Mouse (Mus musculus): Measurements from ENCODE around the gene Zfp287. TPM values are rescaled to one million over a fixed set of nuclear protein-coding genes. Genes with fewer than 3 reads are reported as not detected.

Gene Zfp287
- polyA plus RNA-seq, 1 experiment from 2014 or later = 18.7 TPM

DNA sequence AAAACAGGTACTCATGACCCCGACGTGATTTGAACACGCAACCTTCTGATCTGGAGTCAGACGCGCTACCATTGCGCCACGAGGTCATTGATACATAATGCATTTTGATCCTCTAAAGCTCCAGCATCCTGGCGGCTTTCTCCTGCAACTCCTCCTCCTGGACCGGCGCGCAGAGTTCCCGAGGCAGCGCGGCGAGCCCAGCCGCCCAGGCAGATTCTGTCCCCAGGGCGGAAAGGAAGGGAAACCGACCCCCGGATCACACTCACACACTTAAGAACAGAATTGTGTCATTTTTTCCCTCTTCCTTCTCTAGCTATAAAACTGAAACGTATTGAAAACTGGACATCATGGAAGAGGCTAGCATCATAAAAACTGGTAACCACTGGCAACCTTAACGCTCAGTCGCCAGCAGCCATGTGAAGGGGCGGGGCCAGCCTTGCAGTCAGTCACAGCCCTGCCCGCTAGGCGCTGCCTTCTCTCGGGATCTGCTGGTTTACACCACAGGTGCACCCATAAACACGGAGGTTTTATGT is 14.4 kb upstream of the Zfp287 start:
- Histone ChIP-seq H3K4me2 (peak overlapping the region; percentile 62), H3K9ac (peak overlapping the region; percentile 56; the same call in 1 of the 2 replicates), H3K27ac (replicated peaks) (peak overlapping the region; percentile 9; the same call in 1 of the 2 replicates), H3K4me1 (replicated peaks) (peaks cover 6% of the 10 kb centered on the region; the same call in 1 of the 2 replicates), H3K36me3 (no peaks in the 10 kb centered on the region), H3K9me3 (no peaks in the 10 kb centered on the region), H3K27me3 (peaks cover 9% of the 10 kb centered on the region), H3K4me3 (peak overlapping the region; percentile 39)
- ATAC-seq (ENCODE audit: low read depth) = peak; percentile 85
- 3% methylated on average over 27 of the region's 27 CpGs for WGBS

DNA sequence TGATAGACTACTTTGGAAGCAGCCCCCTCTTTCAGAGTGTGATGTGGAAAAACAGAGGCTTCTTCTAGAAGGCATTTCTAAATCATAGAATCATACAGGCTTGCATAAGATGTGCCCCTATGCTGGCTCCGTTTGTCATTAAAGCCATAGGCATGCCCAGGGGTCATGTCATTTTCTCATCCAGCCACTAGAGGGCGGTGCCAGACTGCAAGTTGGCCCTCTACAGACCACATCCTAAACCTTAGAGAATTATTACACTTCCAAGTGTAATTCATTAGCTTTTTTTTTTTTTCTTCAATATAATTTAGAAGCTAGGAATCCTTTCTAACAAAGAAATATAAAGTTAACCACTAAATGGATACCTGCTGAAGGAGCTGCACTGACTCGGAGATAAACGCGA is 12.4 kb upstream of the Zfp287 start:
- Histone ChIP-seq H3K4me1 (replicated peaks) (peaks cover 6% of the 10 kb centered on the region; the same call in 1 of the 2 replicates), H3K4me3 (no peak overlapping the region), H3K4me2 (no peak overlapping the region), H3K27me3 (peaks cover 9% of the 10 kb centered on the region), H3K36me3 (no peaks in the 10 kb centered on the region), H3K27ac (replicated peaks) (no peak overlapping the region), H3K9me3 (no peaks in the 10 kb centered on the region), H3K9ac (no peak overlapping the region)
- 53% methylated on average over 5 of the region's 5 CpGs for WGBS
- no peak for ATAC-seq (ENCODE audit: low read depth)

DNA sequence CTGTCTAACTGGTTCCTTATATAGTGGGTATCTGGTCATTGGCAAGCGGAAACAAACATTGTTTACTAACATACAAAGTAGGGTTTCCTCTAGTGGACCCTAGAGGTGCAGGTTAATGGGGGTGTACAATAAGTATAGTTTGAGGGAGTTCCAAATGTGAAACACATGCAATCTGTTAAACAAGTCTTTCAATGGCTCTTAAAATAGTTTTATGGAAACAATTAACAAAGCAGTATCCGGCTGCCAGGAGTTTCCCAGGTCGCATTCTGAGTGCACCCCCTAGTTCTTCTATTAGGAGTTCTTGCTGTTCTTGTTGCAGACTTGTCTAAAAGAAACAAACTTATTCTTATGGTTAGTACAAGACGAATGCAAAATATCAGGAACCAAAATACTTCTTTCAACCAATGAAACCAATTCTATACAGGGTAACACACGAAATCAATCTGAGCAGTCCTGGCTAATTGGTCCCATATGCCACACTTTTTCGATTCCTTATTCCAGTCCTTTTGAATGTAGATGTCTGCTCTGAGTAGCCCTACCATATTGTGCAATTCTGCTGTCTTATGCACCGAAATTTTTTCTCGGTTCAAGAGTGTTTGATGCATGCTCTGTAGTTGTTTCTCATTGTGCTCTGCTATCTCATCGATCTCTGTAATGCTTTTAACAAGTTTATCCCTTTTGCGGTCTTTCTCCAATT is 10.7 kb upstream of the Zfp287 start:
- Histone ChIP-seq H3K27me3 (no peaks in the 10 kb centered on the region; the same call in 1 of the 2 replicates), H3K4me1 (replicated peaks) (peaks cover 6% of the 10 kb centered on the region; the same call in 1 of the 2 replicates), H3K36me3 (no peaks in the 10 kb centered on the region), H3K4me3 (no peak overlapping the region), H3K4me2 (no peak overlapping the region), H3K9ac (no peak overlapping the region), H3K9me3 (no peaks in the 10 kb centered on the region), H3K27ac (replicated peaks) (no peak overlapping the region)
- ATAC-seq (ENCODE audit: low read depth) = no peak
- 80% methylated on average over 10 of the region's 10 CpGs for WGBS

DNA sequence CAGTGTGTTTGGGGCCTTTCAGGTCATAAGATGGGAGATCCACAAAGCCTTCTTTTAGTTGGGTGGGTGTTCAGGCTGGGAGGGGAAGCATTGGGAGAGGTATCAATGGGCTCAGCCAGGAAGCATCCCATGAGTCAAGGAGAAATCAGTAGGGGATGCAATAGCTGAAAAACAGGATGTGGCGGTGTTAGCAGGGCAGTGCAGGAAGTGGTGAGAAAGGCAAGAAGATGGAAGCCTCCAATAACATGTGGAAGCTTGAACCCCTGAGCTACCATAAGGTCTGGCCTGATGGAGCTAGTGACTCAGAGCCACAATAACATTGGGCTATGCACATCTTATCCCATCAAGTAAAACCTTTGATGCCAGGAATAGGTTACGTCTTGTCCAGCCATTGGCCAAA is 9.5 kb upstream of the Zfp287 start:
- Histone ChIP-seq H3K4me3 (no peak overlapping the region), H3K4me1 (replicated peaks) (peaks cover 6% of the 10 kb centered on the region; the same call in 1 of the 2 replicates), H3K27me3 (no peaks in the 10 kb centered on the region; the same call in 1 of the 2 replicates), H3K4me2 (no peak overlapping the region), H3K9me3 (no peaks in the 10 kb centered on the region), H3K36me3 (no peaks in the 10 kb centered on the region), H3K9ac (no peak overlapping the region), H3K27ac (replicated peaks) (no peak overlapping the region)
- WGBS = 95% methylated on average over 2 of the region's 2 CpGs
- no peak for ATAC-seq (ENCODE audit: low read depth)

DNA sequence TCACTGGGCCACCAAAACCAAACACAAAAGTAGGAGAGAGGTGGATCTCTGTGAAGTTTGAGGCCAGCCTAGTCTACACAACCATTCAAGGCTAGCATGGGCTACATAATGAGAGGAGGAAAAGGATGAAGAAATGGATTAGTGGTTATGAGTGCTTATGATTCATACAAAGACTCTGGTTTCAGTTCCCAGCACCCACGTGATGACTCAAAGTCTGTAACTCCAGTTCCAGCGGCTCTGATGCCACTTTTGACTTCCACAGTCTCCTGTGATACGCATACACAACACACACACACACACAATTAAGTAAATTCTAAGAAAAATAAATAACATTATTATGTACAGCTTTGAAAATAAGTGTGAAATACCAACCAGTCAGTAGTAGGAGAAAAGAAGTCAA is 960 bp upstream of the Zfp287 start:
- Histone ChIP-seq H3K4me2 (no peak overlapping the region), H3K9ac (no peak overlapping the region), H3K27me3 (no peaks in the 10 kb centered on the region), H3K4me3 (no peak overlapping the region), H3K4me1 (replicated peaks) (peaks cover 23% of the 10 kb centered on the region), H3K27ac (replicated peaks) (no peak overlapping the region), H3K36me3 (peaks cover 15% of the 10 kb centered on the region), H3K9me3 (no peaks in the 10 kb centered on the region)
- 88% methylated on average over 3 of the region's 3 CpGs for WGBS
- no peak for ATAC-seq (ENCODE audit: low read depth)

DNA sequence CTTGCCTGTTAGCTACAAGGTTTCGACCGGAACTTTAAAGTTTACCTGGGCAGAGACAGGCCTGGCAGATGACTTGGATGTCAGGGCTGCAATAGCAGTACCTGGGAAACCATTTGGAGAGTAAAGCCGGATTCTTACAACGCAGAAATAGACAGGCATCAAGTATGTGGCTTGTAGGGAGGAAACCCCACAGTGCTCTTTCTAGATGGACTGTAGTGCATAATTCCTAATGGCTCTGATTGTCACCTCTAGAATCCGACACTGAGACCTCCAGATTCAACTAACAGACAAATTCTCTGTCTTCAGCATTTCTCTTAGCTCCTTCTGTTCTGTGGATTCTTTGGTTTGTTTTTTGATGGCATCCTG is 300 bp upstream of the Zfp287 start:
- ATAC-seq (ENCODE audit: low read depth) = no peak; the same call in 1 of the 2 replicates
- Histone ChIP-seq H3K9ac (peak overlapping the region; percentile 89), H3K27me3 (no peaks in the 10 kb centered on the region), H3K27ac (replicated peaks) (peak overlapping the region; percentile 71), H3K9me3 (no peaks in the 10 kb centered on the region), H3K4me2 (peak overlapping the region; percentile 69), H3K4me1 (replicated peaks) (peaks cover 23% of the 10 kb centered on the region), H3K36me3 (peaks cover 22% of the 10 kb centered on the region), H3K4me3 (peak overlapping the region; percentile 83)
- 12% methylated on average over 5 of the region's 5 CpGs for WGBS

DNA sequence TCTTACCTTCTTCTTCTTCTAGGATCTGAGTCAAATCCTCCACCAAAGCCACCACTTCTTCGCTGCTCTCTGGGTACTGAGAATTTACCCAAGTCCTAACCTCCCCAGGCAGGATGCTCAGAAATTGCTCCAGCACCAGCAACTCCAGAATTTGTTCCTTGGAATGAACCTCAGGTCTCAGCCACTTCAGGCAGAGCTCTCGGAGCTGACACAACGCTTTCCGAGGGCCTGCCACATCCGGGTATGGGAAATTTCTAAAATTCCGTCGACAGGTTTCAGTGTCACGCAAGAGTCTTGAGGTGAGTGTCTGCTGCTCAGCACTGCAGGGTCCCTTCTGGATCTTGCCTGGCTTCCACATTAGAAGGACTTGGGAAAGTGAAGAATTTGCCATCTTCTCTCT is 3.4 kb downstream of the Zfp287 start:
- no peaks in the 10 kb centered on the region for H3K27me3 ChIP-seq
- H3K4me1 ChIP-seq (replicated peaks) = peaks cover 23% of the 10 kb centered on the region
- H3K9ac ChIP-seq = no peak overlapping the region
- ATAC-seq (ENCODE audit: low read depth) = no peak
- H3K9me3 ChIP-seq = no peaks in the 10 kb centered on the region
- H3K4me2 ChIP-seq = no peak overlapping the region
- H3K27ac ChIP-seq (replicated peaks) = no peak overlapping the region
- WGBS = 91% methylated on average over 8 of the region's 8 CpGs
- peaks cover 52% of the 10 kb centered on the region for H3K36me3 ChIP-seq
- no peak overlapping the region for H3K4me3 ChIP-seq

DNA sequence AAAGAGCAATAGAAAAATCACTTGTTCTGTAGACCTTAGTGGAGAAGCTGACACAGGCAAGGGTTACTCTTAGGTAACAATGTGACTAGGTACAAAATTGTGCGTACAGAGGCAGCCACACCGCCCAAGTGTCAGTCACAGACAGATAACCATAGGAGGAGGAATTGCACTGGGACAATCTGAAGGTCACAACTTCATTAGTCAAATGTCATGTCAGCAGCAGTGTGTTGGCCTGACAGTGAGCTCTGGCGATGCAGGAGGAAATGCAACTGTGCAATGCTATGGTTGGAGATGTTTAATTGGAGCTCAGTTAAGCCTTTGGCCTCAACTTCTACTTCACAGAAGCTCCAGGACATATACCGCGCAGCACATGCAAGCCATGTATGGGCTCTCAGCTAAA is 21.0 kb downstream of the Zfp287 start:
- no peaks in the 10 kb centered on the region for H3K4me1 ChIP-seq (replicated peaks)
- no peak for ATAC-seq (ENCODE audit: low read depth)
- H3K4me2 ChIP-seq = no peak overlapping the region
- 88% methylated on average over 5 of the region's 5 CpGs for WGBS
- H3K36me3 ChIP-seq = peaks cover 68% of the 10 kb centered on the region
- no peak overlapping the region for H3K27ac ChIP-seq (replicated peaks)
- H3K27me3 ChIP-seq = no peaks in the 10 kb centered on the region
- H3K9ac ChIP-seq = no peak overlapping the region
- H3K9me3 ChIP-seq = no peaks in the 10 kb centered on the region
- H3K4me3 ChIP-seq = no peak overlapping the region

DNA sequence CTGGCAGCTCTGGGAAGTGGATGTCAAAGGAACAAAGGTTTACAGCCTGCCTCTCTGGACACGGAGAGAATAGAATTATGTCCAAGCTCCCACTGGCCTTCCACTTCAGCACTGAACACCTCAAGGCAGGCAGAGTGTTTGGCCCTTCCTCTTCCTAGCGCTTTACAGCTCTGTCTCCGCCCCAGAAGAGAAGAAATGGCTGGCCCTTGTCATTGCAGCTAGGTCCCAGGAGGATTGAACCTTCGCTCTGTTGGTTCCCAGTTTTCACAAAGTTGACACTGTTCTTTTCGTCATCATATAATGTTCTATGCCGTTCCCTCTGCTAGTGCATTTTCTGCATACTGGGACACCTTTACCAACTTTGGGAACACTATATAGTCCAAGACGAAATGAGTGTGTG is 23.5 kb downstream of the Zfp287 start:
- H3K27ac ChIP-seq (replicated peaks) = no peak overlapping the region
- peaks cover 46% of the 10 kb centered on the region for H3K36me3 ChIP-seq
- H3K9ac ChIP-seq = no peak overlapping the region
- no peak for ATAC-seq (ENCODE audit: low read depth)
- 76% methylated on average over 7 of the region's 7 CpGs for WGBS
- no peaks in the 10 kb centered on the region for H3K27me3 ChIP-seq
- no peaks in the 10 kb centered on the region for H3K4me1 ChIP-seq (replicated peaks)
- no peak overlapping the region for H3K4me3 ChIP-seq
- no peaks in the 10 kb centered on the region for H3K9me3 ChIP-seq
- no peak overlapping the region for H3K4me2 ChIP-seq

DNA sequence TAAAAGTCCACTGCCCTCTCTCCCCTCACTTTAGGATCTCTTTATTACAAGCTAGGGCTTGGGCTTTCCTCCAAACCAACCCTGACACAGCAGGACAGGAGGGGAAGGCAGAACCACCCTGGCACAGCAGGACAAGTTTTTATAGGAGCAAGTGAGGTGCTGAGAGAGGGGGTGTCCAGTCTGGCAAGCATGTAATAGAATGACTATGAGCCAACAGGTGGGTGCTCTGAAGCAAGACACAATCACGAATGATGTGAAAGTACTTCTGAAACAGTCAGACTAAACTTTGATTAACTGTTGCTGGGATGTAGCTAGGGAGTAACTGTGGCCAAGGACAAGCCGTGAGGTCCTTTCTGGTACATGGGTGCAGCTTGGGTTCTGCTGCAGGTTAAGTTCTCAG is 25.6 kb downstream of the Zfp287 start:
- no peak overlapping the region for H3K27ac ChIP-seq (replicated peaks)
- H3K9ac ChIP-seq = no peak overlapping the region
- H3K27me3 ChIP-seq = no peaks in the 10 kb centered on the region
- no peaks in the 10 kb centered on the region for H3K9me3 ChIP-seq
- H3K4me2 ChIP-seq = no peak overlapping the region
- H3K4me1 ChIP-seq (replicated peaks) = no peaks in the 10 kb centered on the region
- ATAC-seq (ENCODE audit: low read depth) = no peak
- H3K36me3 ChIP-seq = peaks cover 27% of the 10 kb centered on the region
- no peak overlapping the region for H3K4me3 ChIP-seq
- 89% methylated on average over 2 of the region's 2 CpGs for WGBS

DNA sequence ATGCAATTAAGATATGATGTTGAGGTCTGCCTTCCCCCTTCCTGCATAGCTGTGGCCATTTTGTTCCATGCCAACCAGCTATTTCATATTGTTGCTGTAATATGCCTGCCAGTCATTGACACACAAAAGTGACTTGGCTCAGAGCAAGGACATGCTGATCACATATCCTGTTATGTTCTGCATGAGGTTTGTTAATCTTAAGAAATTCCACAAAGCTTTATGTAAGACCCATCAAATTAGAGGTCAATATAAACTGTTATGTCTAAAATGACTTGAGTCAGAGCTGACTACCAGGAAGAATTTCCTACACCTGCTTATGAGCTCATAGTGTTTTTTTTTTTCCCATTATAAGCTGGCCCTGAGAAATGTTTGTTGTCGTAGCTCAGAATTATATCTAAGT is 30.5 kb downstream of the Zfp287 start:
- H3K9ac ChIP-seq = no peak overlapping the region
- 78% methylated on average over 1 of the region's 1 CpGs for WGBS

DNA sequence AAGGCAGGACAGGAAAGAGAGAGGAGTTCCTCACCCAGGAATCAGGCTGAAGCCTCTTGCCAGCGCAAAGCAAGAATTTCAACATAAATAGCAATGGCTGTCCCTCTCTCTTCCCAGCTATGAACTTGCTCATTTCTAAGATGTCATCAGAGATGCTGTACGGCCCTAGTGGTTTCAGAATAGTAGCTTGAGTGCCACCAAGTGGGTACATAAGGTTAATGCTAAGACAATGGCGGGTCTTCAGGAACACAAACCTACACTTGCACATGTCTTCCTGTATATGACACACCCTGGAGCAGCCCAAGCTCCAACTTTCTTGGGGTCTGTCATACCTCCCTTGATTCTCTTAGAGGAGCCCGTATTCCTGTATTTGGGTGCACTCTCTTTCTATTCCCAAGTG is 32.0 kb downstream of the Zfp287 start:
- no peaks in the 10 kb centered on the region for H3K4me1 ChIP-seq (replicated peaks)
- no peak overlapping the region for H3K9ac ChIP-seq
- no peaks in the 10 kb centered on the region for H3K9me3 ChIP-seq
- H3K36me3 ChIP-seq = no peaks in the 10 kb centered on the region
- H3K4me3 ChIP-seq = no peak overlapping the region
- H3K4me2 ChIP-seq = no peak overlapping the region
- no peak for ATAC-seq (ENCODE audit: low read depth)
- 71% methylated on average over 4 of the region's 4 CpGs for WGBS
- no peaks in the 10 kb centered on the region for H3K27me3 ChIP-seq
- H3K27ac ChIP-seq (replicated peaks) = no peak overlapping the region

More for the DNA sequence above, 30.5 kb downstream of the Zfp287 start:
- Histone ChIP-seq H3K27me3 (no peaks in the 10 kb centered on the region), H3K4me2 (no peak overlapping the region), H3K36me3 (no peaks in the 10 kb centered on the region), H3K27ac (replicated peaks) (no peak overlapping the region), H3K9me3 (no peaks in the 10 kb centered on the region), H3K4me1 (replicated peaks) (no peaks in the 10 kb centered on the region), H3K4me3 (no peak overlapping the region)
- ATAC-seq (ENCODE audit: low read depth) = no peak

DNA sequence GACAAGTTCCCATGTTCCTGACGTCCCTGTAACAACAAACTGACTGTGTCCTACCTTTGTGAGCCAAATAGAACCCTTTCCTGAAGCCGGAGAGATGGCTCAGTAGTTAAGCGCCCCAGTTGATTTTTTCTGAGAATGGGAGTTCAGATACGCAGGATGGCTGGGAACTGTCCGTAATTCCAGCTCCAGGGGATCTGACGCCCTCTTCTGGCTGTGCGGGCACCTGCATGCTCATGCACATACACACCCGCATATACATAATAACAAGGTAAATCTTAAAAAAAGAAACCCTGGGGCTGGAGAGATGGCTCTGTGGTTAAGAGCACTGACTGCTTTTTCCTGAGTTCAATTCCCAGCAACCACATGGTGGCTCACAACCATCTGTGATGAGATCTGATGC is 36.6 kb downstream of the Zfp287 start:
- Histone ChIP-seq H3K27me3 (no peaks in the 10 kb centered on the region), H3K27ac (replicated peaks) (no peak overlapping the region), H3K4me3 (no peak overlapping the region), H3K4me1 (replicated peaks) (no peaks in the 10 kb centered on the region), H3K9me3 (no peaks in the 10 kb centered on the region), H3K9ac (no peak overlapping the region), H3K36me3 (no peaks in the 10 kb centered on the region), H3K4me2 (no peak overlapping the region)
- 91% methylated on average over 8 of the region's 8 CpGs for WGBS
- no peak for ATAC-seq (ENCODE audit: low read depth)
